Mouse (Mus musculus) erythroid progenitor cell, adult 5-6 weeks (primary cell): ENCODE measurements around the gene Proz. TPM values are rescaled to one million over a fixed set of nuclear protein-coding genes. Genes with fewer than 3 reads are reported as not detected.

ENCODE experiments used
- ATAC-seq: replicated peaks from 2 replicates; pipeline ENCODE4 v1.8.0; 2016; ENCODE audit warnings: moderate number of reproducible peaks, mild to moderate bottlenecking, moderate TSS enrichment, inconsistent platforms; ENCODE audit not compliant: poor library complexity, low FRiP score, severe bottlenecking
- total RNA-seq, 2 experiments: library from RNA; stranded (forward) in 1 of 2; stranded (reverse) in 1 of 2; fragments of 150-400 nt in 1 of 2; fragments of 186-747, 209-891 nt in 1 of 2; gene quantifications; 2 replicates each; pipeline versions ENCODE4 v1.2.3 to v1.2.4; 2015 to 2017; ENCODE audit warnings: low replicate concordance in 2 of 2

The Proz gene
- total RNA-seq, 2 experiments from 2014 or later = not detected

DNA sequence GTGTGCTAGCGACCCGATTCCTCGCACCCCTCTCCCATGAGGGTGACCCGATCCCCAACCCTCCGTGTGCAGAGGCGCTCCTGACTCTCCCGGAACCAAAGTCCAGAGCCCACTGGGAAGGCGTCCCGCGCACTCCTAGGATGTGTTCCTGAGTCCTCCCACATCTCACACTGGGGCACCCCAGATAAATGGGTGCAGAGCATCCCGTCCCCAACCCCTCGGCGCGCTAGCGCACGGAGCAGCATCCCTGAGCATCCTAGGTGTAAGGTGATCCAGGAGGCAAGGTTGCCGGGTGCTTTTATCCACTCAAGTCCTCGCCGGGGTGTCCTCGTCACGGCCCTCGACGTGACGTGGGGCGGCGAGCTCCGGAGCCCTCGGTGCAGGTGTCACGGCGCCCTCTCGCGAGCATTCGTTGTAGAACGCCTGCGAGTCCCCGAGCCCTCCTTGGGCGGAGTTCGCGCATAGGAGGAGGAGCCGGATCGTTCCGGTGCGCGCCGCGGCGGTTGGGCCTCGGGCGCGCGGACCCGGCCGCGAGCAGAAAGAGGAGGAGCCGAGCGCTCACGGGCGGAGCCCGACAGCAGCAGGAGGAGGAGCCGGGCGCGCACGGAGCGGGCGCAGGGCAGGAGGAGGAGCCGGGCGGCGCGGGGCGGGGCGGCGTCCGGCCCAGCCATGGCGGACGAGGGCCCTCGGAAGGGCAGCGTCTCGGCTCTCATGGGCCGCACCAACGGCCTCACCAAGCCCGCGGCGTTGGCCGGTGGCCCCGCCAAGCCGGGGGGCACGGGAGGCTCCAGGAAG is 44.6 kb downstream of the Proz start, which contains the start of the genes Pcid2 and Cul4a:
Pcid2 (minus strand) TSS at position 373 of the 795 bp plus-strand sequence.
Cul4a (plus strand) TSS at position 535 of the 795 bp plus-strand sequence.
- peak; percentile 79 for ATAC-seq

DNA sequence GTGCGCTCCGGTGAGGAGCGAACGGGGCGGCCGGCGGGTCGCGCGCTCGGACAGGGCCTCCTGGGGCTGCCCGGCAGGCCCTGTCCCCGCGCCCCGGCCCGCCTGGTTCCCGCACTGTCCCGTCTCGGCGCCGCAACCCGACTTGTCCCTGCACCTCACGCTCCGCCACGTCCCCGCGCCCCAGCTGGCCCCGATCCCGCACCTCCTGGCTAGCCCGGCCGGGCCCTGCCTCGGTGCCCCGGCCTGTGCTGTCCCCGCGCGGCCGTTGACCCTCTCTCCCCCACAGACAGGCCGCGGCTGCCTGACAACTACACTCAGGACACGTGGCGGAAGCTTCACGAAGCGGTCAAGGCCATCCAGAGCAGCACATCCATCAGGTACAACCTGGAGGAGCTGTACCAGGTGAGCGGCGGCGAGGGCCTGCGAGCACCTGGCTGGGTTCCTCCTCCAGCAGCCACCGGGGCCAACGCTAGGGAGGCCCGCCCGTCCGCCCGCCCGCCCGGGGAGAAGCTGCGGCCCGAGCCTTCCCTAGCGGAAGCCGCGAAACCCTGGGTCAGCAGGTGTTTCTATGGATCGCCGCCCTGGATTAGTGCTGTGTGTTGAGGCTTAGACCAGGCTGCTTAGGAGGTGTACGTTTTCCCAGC is 45.3 kb downstream of the Proz start:
- ATAC-seq = no peak

DNA sequence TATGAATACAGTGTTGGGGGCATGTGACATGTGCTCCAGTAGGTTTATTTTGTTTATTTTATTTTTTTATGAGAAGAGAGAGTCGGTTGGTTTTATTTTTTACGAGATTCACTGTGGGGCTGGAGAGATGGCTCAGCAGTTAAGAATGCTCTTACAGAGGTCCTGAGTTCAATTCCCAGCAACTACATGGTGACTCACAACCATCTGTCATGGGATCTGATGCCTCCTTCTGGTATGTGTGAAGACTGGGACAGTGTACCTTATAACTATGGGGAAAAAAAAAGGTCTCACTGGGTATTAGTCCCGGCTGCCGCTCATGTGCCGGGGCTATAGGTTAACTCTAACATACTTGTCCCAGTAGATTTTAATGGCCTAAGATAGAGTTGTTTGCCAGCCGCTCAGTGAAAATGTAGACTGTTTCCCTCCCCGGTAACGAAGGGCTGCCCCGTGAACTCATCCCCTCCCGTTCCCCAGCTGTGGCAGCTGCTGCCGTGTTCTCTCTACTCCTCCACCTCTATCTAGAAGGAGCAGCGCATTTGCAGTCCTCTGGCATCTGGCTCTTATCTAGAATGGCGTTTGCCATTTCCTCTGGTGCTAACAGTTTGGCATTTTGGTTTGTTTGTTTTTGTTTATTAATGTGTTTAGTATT is 47.4 kb downstream of the Proz start:
- ATAC-seq = peak; percentile 67

DNA sequence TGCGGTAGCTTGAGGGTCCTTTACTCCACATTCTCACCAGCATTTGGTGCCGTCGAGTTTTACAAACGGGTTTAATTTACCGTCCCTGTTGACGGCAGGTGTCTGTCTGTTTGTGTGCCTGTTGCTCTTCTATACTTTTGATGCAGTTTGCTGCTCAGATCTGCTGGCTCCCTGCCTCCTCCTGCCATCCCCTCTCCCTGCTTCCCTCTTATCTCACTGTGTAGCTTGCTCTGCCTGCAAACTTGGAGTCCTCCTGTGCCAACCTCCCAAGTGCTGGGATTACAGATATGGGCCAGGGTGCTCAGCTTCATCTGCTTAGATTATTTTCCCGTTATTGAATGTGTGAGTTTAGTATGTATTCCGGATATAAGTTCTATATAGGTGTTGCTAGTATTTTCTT is 48.3 kb downstream of the Proz start:
- peak; percentile 64 for ATAC-seq

DNA sequence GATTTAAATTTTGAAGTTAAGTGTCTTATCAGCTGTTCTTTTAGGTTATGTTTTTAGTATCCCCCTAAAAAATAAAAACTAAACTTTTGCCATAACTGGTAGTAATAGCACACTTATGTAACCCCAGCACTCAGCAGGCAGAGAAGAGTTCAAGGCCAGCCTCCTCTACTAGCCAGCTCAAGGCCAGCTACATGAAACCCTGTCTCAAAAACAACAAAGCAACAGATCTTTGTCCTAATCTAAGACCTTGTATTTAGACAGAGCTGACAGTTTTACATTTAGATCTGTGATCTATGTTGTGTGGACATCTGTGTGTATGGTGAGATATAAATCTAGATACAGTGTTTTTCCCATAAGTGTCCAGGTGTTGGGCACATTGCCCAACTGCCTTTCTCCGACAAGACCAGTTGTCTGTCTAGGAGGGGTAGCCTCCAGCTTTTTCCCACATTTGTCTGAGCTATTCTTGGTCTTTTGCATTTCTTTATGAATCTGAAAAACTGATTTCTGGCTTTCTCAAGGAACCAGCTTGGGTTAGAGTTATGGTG is 48.8 kb downstream of the Proz start:
- ATAC-seq = no peak

DNA sequence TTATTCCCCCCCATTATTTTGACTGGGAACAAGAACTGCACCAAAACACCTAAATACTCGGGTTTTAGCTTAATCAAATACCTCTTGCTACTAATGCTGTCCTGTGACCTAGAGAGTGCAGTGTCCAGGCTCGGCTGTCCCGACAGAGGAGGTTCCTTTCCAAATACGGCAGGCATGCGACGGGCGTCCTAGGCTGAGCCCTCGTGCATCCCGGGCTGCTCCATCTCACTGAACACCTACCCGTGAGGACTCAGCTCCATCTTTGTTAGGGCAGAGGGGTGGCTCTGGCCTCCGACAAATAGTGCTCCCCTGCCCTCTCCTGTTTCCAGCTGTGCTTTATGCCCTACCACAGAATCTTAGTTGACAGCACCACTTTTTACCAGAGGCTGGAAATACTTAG is 51.2 kb downstream of the Proz start:
- no peak for ATAC-seq

DNA sequence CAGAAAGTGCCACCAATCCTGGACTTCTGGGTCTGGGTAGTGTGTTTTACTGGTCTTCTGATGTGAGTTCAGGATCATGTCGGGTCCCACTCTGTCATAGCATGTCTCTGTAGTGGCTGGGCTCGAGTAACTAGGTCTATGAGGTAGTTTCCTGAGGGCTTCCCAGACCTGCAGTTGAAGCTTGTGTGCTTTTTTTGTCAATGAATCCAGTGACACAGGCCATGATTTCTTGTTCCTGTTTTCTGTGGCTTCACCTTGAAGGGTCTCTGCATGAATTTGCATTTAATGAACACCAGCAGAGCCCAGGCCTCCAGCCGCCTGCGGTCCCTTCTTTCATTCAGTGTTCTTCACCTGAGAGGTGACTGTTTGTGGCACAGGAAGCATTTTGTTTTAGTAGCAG is 52.5 kb downstream of the Proz start:
- ATAC-seq = no peak

DNA sequence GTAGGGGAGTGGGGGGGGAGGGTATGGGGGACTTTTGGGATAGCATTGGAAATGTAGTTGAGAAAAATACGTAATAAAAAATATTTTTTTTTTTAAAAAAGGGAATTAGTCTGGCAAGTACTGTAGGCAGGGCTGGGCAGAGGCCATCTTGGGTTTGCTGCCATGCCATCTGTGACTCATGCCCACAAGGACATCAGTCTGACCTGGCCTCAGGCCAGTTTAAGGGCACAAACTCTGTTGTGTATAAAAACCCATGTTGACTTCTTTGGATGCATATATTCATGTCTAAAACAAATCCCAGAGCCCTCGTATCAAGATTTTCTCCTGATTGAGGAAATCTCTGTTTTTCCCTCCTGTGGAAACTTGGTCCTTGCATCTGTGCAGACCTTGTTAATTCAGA is 56.4 kb downstream of the Proz start:
- no peak for ATAC-seq

DNA sequence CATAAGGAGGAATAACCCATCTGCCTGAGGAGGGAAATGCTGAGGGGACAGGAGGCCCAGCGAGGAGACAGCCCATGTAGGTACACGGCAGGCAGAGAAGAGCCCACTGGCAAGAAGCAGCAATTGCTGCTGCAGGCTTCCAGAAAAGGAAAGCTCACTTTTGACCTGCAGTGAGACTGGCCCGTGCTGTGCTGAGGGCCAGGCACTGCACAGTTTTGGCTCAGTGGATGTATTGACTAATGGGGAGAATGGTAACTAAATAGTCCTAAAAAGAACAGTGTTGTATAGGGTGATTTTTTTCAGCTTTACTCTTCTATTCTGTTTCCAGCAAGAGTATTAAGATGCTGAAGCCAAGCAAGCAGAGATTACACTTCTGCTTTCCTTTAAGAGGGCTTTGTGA is 57.8 kb downstream of the Proz start:
- no peak for ATAC-seq

DNA sequence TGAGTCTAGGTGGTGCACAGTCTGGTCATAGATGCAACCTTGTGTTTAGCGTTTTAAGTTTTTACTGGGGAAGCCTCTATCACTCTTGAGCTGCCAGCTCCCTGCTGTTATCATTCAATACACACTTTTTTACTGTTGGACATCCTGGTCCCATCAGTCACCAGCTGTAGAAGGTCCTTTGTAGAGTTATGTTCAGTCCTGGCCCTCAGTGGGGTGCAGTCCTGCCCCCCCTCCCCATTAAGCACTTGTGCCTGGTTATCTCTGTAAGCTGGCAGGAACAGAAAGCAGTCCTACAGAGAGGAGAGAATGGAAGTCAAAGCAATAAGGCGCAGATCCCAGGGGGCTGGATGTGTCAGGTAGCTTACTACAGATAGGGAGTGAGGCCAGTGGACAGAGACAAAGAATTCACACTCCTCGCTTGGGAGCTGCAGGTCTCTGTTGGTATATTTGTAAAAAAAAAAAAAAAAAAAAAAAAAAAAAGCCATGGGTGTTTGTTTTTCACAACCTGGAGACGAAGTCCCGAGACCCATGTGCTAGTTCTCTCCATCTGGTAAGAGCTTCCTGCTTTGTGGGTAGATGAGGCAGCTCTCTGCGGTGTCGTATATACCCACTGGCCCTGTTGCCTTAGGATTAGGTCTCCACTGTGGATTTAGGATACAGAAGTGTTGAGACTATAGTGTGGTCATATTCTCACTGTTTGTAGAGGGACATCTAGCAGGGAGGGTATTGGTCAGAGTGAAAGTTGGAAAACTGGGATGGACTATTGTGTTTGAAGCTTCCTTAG is 60.4 kb downstream of the Proz start:
- ATAC-seq = peak; percentile 69

DNA sequence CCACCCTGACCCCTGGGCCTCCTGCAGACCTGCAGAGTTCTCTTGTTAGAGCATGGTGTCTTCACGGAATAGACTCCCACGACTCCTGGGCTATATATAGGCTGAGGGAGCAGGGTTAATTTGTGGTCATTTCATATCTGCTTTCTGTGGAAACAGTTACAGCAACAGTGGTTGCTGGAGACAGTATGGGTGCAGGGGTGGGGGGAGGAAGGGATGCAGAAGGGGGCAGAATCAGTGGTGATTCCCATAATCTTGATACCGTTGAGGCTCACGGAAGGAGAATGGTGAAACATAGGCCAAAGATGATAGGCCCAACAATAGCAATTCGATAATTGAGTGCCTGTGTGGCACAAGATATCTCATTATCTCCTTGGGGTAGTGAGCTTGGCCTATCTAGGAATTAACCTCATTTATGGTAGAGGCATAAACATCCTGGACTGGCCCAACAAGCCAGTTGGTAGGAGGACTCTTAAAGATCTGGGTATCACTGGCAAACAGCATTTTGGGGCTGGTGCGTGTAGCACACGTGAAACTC is 62.2 kb downstream of the Proz start:
- ATAC-seq = no peak

DNA sequence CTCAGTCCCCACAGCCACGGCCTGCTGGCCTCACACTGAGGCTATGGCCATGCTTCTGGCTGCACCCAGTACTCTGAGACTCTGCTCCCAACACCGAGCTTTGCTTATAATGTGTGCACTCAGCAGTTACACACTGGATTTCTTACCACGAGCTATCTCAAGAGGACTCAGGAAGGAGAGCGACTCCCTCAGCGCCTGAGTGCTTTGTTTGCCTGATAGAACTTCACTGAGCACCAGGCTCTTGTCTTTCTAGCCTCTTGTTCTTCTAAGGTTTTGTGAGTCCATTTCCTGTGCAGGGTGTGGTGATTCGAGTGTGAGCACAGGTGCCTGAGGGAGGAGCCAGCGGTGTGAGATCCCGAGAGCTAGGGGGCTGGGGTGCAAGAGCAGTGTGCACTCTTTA is 64.2 kb downstream of the Proz start:
- ATAC-seq = no peak

Other genes starting within 250 kb of the Proz start
- 1.3 TPM in 1 of 2 replicates, not detected in the other for gene Mcf2l, start 187.1 kb upstream of the Proz start, total RNA-seq (2015; ENCODE audit: low replicate concordance)
- 1.2 and 1.7 TPM in 2 replicates for gene Mcf2l, start 187.1 kb upstream of the Proz start, total RNA-seq (2017; ENCODE audit: low replicate concordance)
- not detected in 2 replicates for gene F7, start 34.9 kb upstream of the Proz start, total RNA-seq (2015; ENCODE audit: low replicate concordance)
- not detected in 2 replicates for gene F7, start 34.9 kb upstream of the Proz start, total RNA-seq (2017; ENCODE audit: low replicate concordance)
- gene F10, start 23.6 kb upstream of the Proz start, total RNA-seq (2015; ENCODE audit: low replicate concordance) = 1.8 and 2.9 TPM in 2 replicates
- 5.1 and 5.6 TPM in 2 replicates for gene F10, start 23.6 kb upstream of the Proz start, total RNA-seq (2017; ENCODE audit: low replicate concordance)
- 6.7 and 11.5 TPM in 2 replicates for gene Pcid2, start 44.5 kb downstream of the Proz start, total RNA-seq (2015; ENCODE audit: low replicate concordance)
- 10.7 and 13.9 TPM in 2 replicates for gene Pcid2, start 44.5 kb downstream of the Proz start, total RNA-seq (2017; ENCODE audit: low replicate concordance)
- gene Cul4a, start 44.7 kb downstream of the Proz start, total RNA-seq (2015; ENCODE audit: low replicate concordance) = 223 and 293 TPM in 2 replicates
- 261 and 331 TPM in 2 replicates for gene Cul4a, start 44.7 kb downstream of the Proz start, total RNA-seq (2017; ENCODE audit: low replicate concordance)
- 113 and 132 TPM in 2 replicates for gene Lamp1, start 98.2 kb downstream of the Proz start, total RNA-seq (2015; ENCODE audit: low replicate concordance)
- gene Lamp1, start 98.2 kb downstream of the Proz start, total RNA-seq (2017; ENCODE audit: low replicate concordance) = 119 TPM in 2 replicates
- 5.0 and 6.3 TPM in 2 replicates for gene Grtp1, start 139.7 kb downstream of the Proz start, total RNA-seq (2015; ENCODE audit: low replicate concordance)
- gene Grtp1, start 139.7 kb downstream of the Proz start, total RNA-seq (2017; ENCODE audit: low replicate concordance) = 3.5 and 8.6 TPM in 2 replicates
- not detected in 2 replicates for gene Adprhl1, start 193.2 kb downstream of the Proz start, total RNA-seq (2015; ENCODE audit: low replicate concordance)
- gene Adprhl1, start 193.2 kb downstream of the Proz start, total RNA-seq (2017; ENCODE audit: low replicate concordance) = 3.7 TPM in 1 of 2 replicates, not detected in the other
- 7.9 and 13.0 TPM in 2 replicates for gene Dcun1d2, start 227.2 kb downstream of the Proz start, total RNA-seq (2015; ENCODE audit: low replicate concordance)
- 12.3 and 15.8 TPM in 2 replicates for gene Dcun1d2, start 227.2 kb downstream of the Proz start, total RNA-seq (2017; ENCODE audit: low replicate concordance)
- gene Tmco3, start 227.3 kb downstream of the Proz start, total RNA-seq (2015; ENCODE audit: low replicate concordance) = 2.1 and 10.1 TPM in 2 replicates
- gene Tmco3, start 227.3 kb downstream of the Proz start, total RNA-seq (2017; ENCODE audit: low replicate concordance) = 6.7 and 7.5 TPM in 2 replicates